Mouse (Mus musculus) urinary bladder, adult 18-20 months (tissue): Measurements from ENCODE around the gene Taf1.

Experiments used
- DNase-seq, 2 experiments: peaks; one replicate each; pipeline ENCODE4 v3.0.0; 2022; ENCODE audit warnings: low spot score in 2 of 2, mixed read lengths in 2 of 2

Taf1 gene

DNA sequence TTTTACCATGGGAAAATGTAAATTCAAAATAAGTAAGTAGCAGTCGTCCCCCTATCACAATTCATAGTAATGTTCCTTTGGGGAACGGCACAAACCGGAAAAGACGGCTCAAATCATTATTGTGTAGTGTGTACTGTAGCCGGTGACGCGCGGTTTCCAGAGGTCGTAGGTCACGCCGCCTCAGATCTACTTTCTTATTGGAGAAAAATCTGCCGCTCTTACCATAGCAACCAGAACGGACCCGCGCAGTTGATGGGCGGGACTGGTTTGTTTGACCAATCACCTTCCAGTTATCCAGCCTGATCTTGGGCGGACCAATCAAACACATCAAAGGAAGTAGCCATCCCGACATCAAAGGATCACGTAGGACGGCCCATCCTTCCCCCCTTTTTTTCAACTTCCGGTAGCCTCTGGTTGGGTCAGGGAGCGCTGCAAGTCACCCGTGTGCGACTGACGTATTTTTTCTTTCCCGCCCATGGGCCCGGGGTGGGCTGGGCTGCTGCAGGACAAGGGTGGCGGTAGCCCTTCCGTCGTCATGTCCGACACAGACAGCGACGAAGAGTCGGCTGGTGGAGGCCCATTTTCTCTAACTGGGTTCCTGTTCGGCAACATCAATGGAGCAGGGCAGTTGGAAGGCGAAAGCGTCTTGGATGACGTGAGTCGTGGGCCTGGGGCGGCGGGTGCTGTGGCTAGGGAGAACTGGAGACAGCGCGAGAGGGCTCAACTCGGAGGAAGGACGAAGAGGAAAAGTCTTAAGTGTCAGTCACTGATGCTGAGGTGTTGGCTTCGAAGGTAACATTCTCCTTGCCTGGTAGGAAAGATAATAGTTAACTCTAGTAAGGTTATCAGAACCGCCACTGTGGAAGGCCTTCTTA is at the start of gene Taf1:
Gene Taf1 (plus strand): TSS at position 388 of the 875 bp plus-strand sequence.
- DNase-seq = peak; percentile 76 to 88

DNA sequence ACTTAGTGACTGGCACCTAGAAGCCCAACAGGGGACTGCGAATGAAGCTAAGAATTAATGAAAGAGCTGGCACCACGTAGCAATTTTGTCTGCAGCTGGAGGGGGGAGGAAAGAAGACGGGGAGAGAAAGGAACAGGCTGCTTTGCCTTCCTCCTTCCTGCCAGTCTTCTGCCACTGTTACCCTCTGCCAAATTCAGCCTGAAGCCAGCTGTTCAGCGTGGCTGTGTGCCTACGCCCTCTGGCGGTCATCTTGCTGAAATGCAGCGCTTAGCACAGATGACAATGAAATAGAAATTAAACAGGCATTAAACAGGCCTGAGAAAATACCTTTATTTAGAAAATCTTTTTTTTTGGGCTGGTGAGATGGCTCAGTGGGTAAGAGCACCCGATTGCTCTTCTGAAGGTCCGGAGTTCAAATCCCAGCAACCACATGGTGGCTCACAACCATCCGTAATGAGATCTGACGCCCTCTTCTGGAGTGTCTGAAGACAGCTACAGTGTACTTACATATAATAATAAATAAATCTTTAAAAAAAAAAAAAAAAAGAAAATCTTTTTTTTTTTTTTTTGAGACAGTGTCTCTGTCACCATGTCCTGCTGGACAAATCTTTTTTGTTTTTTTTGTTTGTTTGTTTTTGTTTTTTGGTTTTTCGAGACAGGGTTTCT is 45.9 kb upstream of the Taf1 start:
- peak; percentile 10 for DNase-seq

DNA sequence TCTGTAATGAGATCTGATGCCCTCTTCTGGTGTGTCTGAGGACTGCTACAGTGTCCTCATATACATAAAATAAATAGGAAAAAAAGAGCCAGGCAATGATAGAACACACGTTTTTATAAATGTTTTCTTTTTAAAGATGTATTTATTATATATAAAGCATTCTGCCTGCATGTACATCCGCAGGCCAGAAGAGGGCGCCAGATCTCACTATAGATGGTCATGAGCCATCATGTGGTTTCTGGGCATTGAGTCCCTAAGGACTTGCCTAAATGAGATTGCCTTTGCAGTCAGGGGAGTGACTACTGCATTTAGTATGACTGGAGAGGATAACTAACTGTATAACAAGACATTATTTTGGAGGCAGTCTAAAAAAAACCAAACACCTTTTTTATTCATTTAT is 27.9 kb upstream of the Taf1 start:
- DNase-seq = no peak

DNA sequence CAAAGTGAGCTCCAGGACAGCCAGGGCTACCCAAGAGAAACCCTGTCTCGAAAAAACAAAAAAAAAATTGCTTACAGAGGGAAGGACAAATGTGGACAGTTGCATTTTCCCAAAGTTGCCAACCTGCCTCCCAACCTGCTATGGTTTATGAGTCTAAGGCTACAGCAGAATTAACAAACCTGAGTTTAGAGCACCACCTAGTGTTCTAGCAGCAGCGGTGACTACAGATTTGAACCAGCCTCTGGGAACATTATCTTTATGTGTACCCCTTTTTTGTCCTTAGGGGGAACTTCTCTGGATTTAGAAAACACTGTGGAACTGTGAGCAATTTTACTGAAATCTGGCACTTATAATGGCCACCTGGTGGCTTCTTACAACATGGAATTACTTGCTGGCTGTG is 16.8 kb upstream of the Taf1 start:
- no peak for DNase-seq

DNA sequence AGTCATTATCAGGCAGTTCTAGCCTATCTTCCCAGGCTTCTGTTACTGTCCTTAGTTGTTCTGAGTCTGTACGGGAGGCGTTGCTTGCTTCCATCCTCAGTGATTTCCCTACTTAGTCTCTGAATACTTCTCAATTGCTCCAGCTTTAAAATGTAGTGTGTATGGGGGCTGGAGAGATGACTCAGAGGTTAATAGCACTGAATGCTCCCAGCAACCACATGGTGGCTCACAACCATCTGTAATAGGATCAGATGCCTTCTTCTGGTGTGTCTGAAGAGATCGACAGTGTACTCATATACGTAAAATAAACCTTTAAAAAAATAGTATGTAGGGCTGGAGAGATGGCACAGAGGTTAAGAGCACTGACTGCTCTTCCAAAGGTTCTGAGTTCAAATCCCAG is 14.5 kb upstream of the Taf1 start:
- DNase-seq = no peak

DNA sequence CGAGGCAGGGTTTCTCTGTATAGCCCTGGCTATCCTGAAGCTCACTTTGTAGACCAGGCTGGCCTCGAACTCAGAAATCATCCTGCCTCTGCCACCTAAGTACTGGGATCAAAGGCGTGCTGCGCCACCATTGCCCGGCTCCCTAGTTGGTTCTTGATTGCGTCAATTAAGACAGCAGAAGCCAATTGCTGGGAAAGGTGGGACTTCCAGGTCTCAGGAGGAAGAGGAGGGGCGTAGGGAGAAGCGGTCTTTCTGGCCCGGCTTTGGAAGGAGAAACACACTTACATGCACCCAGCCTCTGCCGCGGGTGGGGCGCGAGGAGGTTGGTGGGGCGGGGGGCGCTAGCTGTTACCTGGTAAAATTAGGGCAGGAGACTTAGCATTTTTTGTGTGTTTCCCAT is 10.5 kb upstream of the Taf1 start:
- DNase-seq = no peak

DNA sequence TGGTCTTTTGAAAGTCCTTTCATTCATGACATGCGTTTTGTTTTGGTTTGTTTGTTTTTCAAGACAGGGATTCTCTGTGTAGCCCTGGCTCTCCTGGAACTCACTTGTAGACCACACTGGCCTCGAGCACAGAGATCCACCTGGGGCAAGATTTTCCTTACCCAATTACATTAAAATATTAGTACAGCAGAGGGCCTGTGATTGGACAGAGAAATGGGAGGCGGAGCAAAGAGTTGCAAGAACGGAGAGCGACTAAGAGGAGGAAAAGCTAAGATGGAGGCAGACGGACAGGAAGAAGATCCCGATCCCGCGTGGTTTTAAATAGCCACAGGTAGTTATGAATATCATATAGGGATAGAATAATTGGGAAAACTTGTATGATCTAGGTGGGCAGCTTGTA is 5.2 kb upstream of the Taf1 start:
- DNase-seq = no peak

DNA sequence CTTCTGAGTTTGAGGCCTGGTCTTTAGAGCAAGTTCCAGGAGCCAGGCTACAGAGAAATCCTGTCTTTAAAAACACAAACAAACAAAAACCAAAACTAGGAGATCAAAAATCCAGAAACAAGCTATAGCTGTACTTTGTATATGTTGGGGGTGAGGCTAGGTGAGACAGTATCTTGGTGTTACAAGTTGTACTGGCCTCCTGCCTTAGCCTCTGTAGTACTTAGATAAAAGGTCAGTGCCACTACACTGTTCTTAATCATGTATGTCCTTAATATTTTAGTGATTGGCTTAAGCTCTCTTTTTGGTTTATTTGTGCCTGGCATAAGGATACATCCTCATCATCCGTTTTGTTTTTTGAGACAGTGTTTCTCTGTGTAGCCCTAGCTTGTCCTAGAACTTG is 52.9 kb downstream of the Taf1 start:
- no peak for DNase-seq

DNA sequence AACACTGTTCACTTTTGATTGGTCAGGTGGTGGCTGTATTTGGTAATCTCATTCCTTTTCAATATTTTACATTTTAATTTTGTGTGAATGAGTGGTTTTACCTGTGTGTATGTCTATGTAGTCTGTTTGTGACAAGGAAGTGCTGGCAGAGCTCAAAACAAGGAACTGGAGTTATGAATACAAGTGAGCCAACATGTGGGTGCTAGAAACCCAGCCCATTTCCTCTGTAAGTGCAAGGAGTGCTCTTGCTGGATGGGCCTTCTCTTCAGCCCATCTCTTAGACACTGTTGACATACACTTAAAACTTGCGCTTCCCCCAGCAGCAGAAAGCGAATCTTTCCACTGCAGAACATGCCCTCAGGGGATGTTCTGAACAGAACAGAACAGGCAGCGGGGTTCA is 83.6 kb downstream of the Taf1 start:
- no peak for DNase-seq

DNA sequence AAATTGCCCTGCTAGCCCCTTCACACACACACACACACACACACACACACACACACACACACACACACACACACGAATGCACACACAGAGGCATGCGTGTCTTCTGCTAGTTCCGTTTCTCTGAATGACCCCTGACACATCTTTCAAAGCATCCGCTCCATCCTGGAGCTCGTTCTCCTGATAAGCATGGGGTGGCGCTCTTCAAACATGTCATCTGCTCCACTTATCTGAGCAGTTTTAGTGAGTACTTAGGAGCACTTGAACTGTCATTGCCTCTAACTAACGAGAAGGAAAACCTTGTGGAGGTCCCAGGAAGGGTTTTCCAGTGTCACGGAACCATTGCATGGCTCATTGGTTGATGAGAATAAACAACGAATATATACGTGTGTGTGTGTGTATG is 85.4 kb downstream of the Taf1 start:
- DNase-seq = no peak

DNA sequence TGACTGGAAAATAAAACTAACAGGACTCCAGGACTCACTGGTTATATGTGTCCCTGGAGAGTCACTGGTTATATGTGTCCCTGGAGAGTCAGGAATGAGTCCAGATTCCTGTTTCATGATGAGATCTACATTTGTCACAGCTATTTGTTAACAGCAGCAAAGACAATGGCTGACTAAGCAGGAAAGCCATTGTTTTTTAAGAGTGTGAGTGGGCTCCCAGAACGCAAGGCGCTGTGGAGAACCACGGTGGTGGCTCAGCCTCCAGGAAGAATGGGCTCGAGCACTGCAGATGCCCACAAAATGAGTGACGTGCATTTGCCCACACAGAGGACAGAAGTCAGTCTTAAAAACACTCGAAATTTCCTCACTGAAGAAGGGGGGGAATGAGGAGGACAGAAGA is 87.8 kb downstream of the Taf1 start:
- DNase-seq = no peak

DNA sequence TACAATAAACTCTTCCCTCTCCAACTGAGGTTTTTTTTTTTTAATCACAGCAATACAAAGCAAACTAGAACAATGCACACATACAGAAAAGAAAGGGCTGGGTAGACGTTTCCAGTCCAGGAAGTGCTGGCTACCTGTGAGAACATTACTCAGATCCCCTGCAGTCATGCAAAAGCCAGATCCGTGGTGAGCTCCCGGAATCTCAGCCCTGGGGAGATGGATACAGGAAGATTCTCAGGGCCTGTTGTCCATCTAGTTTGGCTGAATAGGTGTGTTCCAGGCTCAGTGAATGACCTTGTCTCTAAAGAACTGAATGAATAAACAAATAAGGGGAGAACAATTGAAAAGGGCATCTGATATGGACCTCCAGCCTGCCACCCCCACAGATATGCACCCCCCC is 90.0 kb downstream of the Taf1 start:
- no peak for DNase-seq

DNA sequence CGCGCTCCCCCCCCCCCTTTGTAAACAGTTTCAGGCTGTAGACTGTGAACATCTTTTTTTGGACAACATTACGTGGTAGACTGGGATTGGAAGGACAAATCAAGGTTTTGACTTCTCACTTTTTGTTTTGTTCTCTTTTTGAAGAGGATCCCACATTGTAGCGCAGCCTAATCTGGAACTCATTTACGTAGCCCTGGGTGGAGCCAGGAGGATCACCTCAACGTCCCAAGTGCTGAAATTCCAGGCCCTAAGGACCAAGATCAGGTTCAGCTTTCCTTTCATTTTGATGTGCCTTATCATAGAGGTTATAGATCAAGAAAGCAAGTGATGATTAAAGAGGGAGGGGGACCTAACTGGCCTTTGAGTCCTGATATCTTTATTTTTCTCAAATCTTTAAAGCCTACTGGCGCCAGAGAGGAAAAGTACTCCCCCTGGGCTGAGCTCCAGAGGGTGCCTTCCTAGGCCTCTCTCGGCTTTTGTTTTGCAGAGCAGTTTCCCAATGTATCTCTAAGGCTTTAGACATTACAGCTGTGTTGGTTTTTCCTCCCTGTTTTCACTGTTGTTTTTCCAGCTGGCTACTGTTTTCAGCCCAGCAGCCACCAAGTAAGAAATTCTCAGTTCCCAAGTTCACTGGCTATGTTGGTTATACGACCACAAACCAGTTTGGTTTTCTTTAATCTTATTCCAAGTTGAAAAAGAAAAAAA is 104.4 kb downstream of the Taf1 start:
- DNase-seq = peak in 1 of 2 experiments; percentile 1

DNA sequence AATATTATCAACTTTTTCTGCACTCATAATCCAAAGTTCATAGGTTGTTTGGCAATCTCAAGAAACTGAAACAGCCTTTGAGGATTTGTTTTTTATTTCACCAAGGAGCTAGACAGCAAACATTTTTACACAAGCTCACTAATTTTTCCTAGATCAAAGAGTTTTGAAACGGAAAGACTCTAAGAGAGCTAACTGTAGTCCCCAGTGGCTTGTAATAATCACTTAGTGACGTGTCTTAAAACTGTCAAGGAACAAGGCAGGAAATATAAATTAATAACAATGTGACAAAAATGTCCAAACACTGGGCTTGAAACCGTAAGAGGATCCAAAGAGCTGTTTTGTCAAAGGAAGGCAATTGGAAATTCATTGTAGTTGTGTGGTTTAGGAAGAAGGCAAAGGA is 106.3 kb downstream of the Taf1 start:
- DNase-seq = no peak

DNA sequence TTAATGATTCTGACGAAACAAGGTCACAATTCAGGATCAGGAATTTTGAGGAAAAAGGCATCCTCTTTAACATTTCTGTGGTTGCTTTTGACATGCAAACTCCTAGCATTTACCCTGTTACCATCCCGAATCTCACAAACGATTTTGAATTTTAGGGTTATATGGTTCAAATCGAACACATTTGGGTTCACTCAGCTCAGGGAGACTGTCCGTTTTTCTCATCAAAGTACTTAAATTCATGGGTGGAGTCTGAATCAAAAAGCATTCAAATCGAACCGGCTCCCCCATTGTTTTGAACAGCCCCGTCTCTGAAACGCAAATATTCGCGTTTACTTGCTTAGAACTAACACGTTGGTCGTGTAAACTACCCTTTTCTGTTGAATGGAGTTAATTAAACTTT is 106.8 kb downstream of the Taf1 start:
- DNase-seq = no peak

DNA sequence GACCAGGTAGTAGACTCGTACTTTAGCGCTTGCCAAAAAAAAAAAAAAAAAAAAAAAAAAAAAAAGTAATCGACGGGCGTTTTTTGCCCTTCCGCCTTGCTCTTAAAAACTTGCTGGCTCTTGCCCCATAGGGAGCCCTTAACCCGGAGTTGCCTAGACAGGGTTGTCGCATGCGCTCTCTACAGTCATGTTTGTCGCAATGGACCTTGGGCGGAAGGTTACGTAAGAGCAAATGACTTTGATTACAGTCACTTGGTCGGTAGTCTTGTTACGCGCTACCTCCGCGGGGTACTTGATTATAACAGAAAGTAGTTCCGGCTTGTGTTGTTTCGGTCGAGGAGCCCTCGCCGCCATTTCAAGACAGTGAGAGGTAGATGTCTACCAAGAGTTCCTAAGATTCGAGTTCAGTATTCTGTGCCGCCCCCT is 107.2 kb downstream of the Taf1 start, which contains the start of gene Ogt:
Gene Ogt (plus strand): TSS at position 320 of the 426 bp plus-strand sequence.
- peak; percentile 77 to 84 for DNase-seq

DNA sequence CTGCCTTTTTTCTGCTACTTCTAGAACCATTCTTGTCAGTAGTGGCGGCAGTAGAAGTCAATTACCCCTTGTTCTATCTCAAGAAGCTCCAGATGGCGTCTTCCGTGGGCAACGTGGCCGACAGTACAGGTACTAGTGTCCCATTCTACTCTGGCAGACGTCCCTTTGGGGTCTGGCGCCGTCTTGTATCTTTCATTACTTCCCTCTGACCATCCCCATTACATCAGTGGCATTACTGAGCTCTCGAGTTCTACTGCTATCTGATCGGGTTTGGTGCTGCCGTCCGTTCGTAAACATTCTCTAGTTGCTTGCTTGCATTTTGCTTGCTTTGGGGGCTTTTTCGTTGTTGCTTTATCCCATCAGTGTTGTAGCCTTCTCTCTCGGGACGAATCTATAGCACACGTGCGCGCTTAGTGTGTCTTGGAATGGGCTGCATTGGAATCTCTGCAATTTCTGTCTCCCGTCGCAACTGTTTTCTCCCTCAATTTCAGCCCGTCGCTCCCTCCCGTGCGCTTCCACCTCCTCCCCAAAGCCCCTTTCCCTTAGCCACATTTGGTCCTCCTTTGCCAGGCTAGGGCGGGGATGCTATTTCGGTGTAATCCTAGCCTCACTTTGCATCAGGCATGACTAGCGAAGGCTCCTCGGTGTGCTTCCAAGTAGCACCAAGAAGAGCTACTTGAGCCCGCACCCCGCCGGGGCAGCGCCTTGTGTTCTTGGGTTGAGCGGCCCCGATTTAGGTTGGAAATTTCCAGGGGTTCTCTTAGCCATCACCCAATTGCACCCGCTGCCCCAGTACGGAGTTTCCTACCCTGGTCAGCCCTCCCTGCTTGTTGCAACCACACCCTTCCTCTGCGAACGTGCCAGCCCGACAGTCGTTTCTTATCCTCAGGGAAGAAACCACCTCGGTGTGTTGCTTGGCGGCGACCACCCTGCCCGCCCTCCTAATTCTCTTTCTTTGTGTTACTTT is 107.9 kb downstream of the Taf1 start:
- peak; percentile 3 to 21 for DNase-seq

DNA sequence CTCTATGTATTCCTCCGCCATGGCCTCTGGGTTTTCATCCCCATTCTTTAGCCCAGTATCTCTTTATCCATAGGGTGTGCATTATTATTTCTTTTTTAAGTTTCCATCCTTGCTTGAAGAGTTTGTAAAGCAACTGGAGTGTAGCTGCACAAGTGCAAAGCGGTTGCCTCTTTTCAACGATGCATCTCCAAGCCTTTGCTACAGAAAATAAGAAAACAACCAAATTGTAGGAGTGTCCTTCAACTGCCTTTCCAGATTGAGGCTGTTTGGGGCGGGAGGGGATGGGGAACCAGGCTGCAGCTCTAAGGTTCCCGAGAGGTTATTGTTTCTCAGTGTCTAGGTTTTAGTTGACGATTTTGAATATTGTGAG is 108.6 kb downstream of the Taf1 start:
- no peak for DNase-seq

DNA sequence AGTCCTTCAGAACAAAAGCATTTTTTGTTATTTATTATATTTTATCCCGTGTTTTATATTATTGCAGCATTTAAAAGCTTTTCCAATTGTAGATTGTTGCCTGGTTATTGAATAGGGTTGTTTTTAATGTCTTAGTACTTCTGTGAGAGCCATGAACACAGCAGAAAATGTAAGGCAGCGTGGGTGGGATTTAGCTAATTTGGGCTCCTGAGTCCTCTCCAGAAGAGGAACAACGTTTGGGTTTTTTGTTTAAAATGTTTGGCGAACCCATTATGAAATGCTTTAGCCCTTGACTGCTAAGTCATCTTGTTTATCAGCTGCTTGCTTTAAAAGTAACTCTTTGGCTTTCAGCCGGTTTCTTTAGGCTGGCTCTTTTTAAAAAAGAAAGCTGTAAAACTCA is 109.6 kb downstream of the Taf1 start:
- DNase-seq = no peak

DNA sequence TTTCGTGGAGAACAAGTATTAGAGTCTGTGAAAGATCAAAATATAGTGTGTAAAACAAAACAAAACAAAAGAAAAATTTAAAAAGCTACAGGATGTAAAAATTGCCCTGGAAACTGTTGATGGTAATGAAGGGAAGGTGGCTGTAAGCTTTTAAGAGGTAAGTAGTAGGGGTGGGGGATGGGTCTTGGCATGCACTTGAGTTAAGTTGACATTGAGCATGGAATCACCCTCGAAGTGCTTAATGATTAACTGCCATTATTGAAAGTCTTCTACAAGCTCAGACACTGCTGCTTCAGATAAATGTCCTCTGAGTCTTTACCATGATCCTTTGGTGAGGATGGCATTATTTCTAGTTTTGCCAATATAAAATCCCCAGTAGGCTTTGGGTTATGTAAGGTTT is 112.8 kb downstream of the Taf1 start:
- no peak for DNase-seq

DNA sequence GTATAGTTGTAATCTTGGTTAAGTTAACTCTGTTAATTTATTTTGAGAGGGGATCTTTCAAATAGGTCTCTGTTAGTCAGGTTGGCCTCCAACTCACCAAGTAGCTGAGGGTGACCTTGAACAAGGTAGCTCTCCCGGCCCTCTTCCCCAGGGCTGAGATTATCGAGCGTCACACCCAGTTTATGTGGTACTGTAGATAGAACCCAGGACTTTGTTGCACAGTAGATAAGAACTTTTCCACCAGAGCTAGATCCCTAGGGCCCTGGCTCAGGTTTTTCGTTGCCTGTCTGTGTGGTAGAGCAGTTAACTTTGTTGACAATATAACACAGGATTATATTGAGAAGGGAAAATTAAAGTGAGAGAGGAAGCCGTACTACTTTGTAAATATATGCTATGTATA is 114.1 kb downstream of the Taf1 start:
- no peak for DNase-seq
